Mouse (Mus musculus) heart, embryonic 16.5 days (tissue): ENCODE measurements around the gene Icam4. TPM values are rescaled to one million over a fixed set of nuclear protein-coding genes. Genes with fewer than 3 reads are reported as not detected.
A peak's percentile ranks its signal among the peaks of the same experiment; 100 is the strongest.

ENCODE experiments used
- ATAC-seq: fragments of 200-750 bp; cut with Nextera tagmentation; replicated peaks from 2 replicates; pipeline ENCODE4 v1.8.0; 2017; ENCODE audit warnings: moderate number of reproducible peaks; ENCODE audit not compliant: insufficient read depth, low FRiP score; ENCODE audit errors: extremely low read depth
- H3K27ac ChIP-seq: fragments of 300-500 bp; sonication (generic); 2 replicates; pipeline ENCODE4 v1.5.1; 2014; ENCODE audit warnings: mild to moderate bottlenecking, low read length, control low read depth, moderate library complexity
- H3K27me3 ChIP-seq: fragments of 300-500 bp; sonication (generic); 2 replicates; pipeline ENCODE4 v1.6.1; 2014; ENCODE audit warnings: low read length, mixed read lengths; ENCODE audit not compliant: control insufficient read depth, insufficient read depth
- H3K36me3 ChIP-seq: fragments of 300-500 bp; sonication (generic); 2 replicates; pipeline ENCODE4 v1.6.1; 2014; ENCODE audit not compliant: control insufficient read depth, insufficient read depth
- H3K4me1 ChIP-seq: fragments of 300-500 bp; sonication (generic); 2 replicates; pipeline ENCODE4 v1.6.1; 2014; ENCODE audit warnings: low read length, mixed read lengths; ENCODE audit not compliant: control insufficient read depth, insufficient read depth
- H3K4me2 ChIP-seq: fragments of 300-500 bp; sonication (generic); 2 replicates; pipeline ENCODE4 v1.6.1; 2014; ENCODE audit warnings: low read depth, mild to moderate bottlenecking, control low read depth, low read length
- H3K4me3 ChIP-seq: fragments of 300-500 bp; sonication (generic); 2 replicates; pipeline ENCODE4 v1.5.1; 2014; ENCODE audit warnings: mild to moderate bottlenecking, control low read depth, low read length
- H3K9ac ChIP-seq: fragments of 300-500 bp; sonication (generic); 2 replicates; pipeline ENCODE4 v1.6.1; 2014; ENCODE audit warnings: low read length, control low read depth
- H3K9me3 ChIP-seq: fragments of 300-500 bp; sonication (generic); replicated peaks from 2 replicates; pipeline ENCODE4 v1.6.1; 2016; ENCODE audit warnings: low read length; ENCODE audit not compliant: control insufficient read depth
- WGBS: fragments of 180-500 bp; shearing (Covaris S2); extraction: QIAGEN DNeasy Blood & Tissue Kit; methylation state at CpG from one replicate; pipeline ENCODE4 v1.1.7; 2014; 5-methylcytosine and 5-hydroxymethylcytosine counted together
- polyA plus RNA-seq: library from polyadenylated mRNA; unstranded; fragments of >200 nt; fragmentation: Nextera tagmentation; extraction: Ambion mirVana; gene quantifications from 2 replicates; pipeline ENCODE4 v1.2.1, GENCODE M21; 2015

The Icam4 gene
- polyA plus RNA-seq, 1 experiment from 2014 or later: 2.0 TPM

DNA sequence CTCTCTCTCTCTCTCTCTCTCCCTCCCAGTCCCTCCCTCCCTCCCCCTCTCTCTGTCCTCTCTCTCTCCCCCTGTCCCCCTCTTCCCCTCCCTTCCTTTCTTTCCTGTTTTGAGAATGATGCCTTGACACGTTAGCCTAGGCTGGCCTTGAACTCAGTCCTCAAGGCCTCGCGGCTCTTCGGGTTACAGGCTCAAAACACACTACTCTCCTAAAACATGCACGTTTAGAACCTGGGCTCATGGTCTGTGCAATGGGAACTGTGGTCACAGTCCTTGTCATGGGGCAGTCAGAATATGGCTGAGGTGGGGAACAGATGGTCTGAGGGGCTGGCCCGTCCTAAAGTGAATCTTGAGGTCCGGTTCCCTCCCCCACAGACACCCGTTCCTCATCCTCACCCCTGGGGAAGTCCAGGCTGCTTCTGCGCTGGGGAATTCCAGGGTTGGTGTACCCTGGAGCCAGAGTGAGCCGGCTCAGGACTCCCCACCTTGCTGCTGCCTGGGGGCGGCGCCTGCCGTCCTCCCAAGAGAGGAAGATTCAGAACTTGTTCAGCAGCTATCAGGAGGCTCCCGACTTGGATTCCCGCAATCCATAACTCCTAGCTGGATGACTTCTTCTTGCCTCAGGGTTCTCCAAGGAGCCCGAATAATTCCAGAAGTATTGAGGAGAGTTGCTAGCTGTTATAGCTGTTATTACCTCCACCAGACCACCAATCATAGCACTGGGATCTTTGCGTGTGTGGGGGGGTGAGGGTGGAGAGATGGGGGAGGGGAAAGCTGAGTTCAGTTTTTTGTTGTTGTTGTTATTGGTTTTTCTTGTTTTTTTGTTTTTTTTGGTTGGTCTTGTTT, 12.6 kb upstream of the Icam4 start:
- 7% methylated on average over 17 of the region's 17 CpGs for WGBS
- H3K4me1 ChIP-seq: peaks cover 13% of the 10 kb centered on the region
- peaks cover 21% of the 10 kb centered on the region for H3K27me3 ChIP-seq
- no peak for ATAC-seq
- H3K4me3 ChIP-seq: peak overlapping the region; percentile 51
- peak overlapping the region; percentile 72 for H3K4me2 ChIP-seq
- H3K36me3 ChIP-seq: no peaks in the 10 kb centered on the region
- no peaks in the 10 kb centered on the region for H3K9me3 ChIP-seq
- no peak overlapping the region for H3K27ac ChIP-seq
- peak overlapping the region; percentile 53 for H3K9ac ChIP-seq

DNA sequence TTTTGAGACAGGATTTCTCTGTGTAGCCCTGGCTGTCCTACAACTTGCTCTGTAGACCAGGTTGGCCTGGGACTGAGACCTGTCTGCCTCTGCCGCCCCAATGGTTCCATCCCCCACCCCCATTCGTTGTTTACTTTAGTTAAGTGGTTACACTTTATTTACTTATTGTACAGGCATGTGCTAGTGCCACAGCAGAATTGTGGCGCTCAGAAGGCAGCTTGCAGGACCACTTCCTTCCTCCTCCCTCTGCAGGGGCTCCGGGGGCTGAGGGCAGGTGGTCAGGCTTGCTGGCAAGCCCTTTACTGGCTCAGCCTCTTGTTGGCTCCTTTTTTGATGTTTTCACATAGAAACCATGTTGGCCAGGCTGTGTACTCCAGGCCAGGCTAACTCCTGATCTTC, 12.0 kb upstream of the Icam4 start:
- Histone ChIP-seq H3K4me1 (peaks cover 13% of the 10 kb centered on the region), H3K9ac (no peak overlapping the region), H3K36me3 (no peaks in the 10 kb centered on the region), H3K4me2 (peak overlapping the region; percentile 72), H3K4me3 (peak overlapping the region; percentile 51), H3K9me3 (no peaks in the 10 kb centered on the region), H3K27me3 (peaks cover 21% of the 10 kb centered on the region), H3K27ac (no peak overlapping the region)
- 36% methylated on average over 4 of the region's 4 CpGs for WGBS
- ATAC-seq: no peak

DNA sequence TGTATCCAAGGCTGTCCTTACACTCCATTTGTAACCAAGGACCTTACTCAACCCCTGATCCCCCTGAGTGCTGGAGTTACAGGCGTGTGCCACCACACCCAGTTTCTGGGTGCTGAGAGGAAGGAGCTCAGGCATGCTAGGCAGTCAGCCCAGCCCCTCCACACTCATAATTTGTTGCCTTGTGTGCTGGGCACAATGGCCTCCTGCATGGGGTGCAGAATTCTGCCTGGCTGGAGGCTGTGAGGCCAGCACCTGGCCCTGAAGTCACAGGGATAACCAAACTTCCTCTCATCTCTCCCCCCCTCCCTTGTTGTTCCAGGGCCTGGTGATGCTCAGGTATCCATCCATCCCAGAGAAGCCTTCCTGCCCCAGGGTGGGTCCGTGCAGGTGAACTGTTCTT, 10.6 kb upstream of the Icam4 start:
- WGBS: 68% methylated on average over 2 of the region's 2 CpGs
- Histone ChIP-seq H3K27me3 (peaks cover 21% of the 10 kb centered on the region), H3K27ac (no peak overlapping the region), H3K4me1 (peaks cover 13% of the 10 kb centered on the region), H3K4me2 (no peak overlapping the region), H3K4me3 (no peak overlapping the region), H3K9ac (no peak overlapping the region), H3K36me3 (no peaks in the 10 kb centered on the region), H3K9me3 (no peaks in the 10 kb centered on the region)
- no peak for ATAC-seq

DNA sequence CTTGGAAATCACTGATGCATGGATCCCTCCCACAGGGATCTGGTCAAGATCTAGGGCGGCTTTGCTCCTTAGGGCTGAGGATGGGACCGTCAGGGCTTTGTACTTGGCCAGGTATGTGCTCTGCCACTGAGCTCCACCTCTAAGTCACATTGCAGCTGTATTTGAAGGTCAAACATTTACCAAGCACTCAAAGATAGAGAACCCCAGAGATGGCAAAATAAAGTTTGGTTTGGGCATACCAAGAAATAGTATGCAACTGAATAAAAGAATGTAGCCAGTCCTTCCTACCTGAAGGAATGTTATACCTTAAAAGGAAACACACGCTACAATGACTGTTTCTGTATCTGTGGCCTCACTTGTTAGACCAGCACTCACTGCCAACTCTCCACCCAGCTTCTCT, 7.8 kb upstream of the Icam4 start:
- Histone ChIP-seq H3K27ac (no peak overlapping the region), H3K4me1 (no peaks in the 10 kb centered on the region), H3K4me3 (no peak overlapping the region), H3K4me2 (no peak overlapping the region), H3K36me3 (no peaks in the 10 kb centered on the region), H3K27me3 (peaks cover 11% of the 10 kb centered on the region), H3K9me3 (no peaks in the 10 kb centered on the region), H3K9ac (no peak overlapping the region)
- WGBS: 79% methylated on average over 3 of the region's 3 CpGs
- ATAC-seq: no peak

DNA sequence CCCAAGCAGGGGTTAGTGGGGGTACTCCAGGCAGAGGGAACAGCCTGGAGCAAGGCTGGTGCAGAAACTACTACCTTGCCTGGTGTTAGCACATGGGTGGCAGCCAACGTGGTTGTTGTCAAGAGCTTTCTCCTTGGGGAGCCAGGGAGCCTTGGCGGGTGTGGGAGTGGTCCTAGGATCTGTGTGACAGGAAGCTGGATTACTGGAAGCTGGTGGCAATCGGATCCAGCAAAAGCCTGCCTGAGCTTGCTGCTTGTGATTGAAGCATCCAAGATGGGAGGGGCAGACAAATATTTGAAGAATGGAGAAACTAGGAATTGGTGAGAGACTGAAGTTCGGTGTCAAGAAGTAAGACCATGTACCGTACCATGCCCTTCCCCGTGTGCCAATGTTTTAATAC, 6.9 kb upstream of the Icam4 start:
- ATAC-seq: no peak
- Histone ChIP-seq H3K4me2 (no peak overlapping the region), H3K4me3 (no peak overlapping the region), H3K9ac (no peak overlapping the region), H3K27ac (no peak overlapping the region), H3K9me3 (no peaks in the 10 kb centered on the region), H3K27me3 (peaks cover 4% of the 10 kb centered on the region), H3K4me1 (no peaks in the 10 kb centered on the region), H3K36me3 (no peaks in the 10 kb centered on the region)
- 52% methylated on average over 6 of the region's 6 CpGs for WGBS

DNA sequence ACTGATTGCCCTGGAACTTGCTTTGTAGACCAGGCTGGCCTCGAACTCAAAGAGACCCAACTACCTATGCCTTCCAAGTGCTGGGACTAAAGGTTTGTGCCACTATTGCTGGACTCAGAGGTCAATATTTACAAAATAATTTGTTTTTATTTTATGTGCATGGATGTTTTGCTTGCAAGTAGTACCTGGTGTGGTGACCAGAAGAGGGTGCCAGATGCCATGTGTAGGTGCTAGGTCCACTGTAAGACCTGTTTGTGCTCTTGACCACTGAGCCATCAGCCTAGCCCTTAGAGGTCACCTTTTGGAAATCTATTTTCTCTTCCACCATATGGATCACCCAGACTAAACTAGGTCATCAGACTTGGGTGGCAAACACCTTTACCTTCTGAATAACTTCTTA, 6.4 kb upstream of the Icam4 start:
- 83% methylated on average over 1 of the region's 1 CpGs for WGBS
- no peak for ATAC-seq
- Histone ChIP-seq H3K9ac (no peak overlapping the region), H3K4me1 (no peaks in the 10 kb centered on the region), H3K27ac (no peak overlapping the region), H3K9me3 (no peaks in the 10 kb centered on the region), H3K4me3 (no peak overlapping the region), H3K36me3 (no peaks in the 10 kb centered on the region), H3K4me2 (no peak overlapping the region), H3K27me3 (no peaks in the 10 kb centered on the region)

DNA sequence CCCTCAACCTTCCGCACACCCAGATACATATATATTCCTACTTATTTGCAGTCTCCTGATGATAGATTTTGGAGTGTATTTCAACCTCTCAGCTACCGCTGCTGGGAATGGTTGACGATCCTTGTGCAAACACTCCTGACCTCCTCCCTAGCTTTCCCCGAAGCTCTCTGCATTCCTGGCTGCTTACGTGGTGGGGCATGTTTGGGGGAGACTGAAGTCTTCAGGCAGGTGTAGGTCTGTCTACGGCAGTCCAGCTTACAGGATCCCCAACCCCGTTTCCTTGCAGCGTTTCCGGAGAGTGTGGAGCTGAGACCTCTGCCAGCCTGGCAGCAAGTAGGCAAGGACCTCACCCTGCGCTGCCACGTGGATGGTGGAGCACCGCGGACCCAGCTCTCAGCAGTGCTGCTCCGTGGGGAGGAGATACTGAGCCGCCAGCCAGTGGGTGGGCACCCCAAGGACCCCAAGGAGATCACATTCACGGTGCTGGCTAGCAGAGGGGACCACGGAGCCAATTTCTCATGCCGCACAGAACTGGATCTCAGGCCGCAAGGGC, 3.8 kb upstream of the Icam4 start:
- ATAC-seq: no peak
- no peaks in the 10 kb centered on the region for H3K36me3 ChIP-seq
- WGBS: 64% methylated on average over 19 of the region's 19 CpGs
- no peak overlapping the region for H3K27ac ChIP-seq
- no peak overlapping the region for H3K4me3 ChIP-seq
- H3K9ac ChIP-seq: no peak overlapping the region
- no peaks in the 10 kb centered on the region for H3K9me3 ChIP-seq
- no peaks in the 10 kb centered on the region; the same call in 1 of the 2 replicates for H3K27me3 ChIP-seq
- H3K4me2 ChIP-seq: no peak overlapping the region
- H3K4me1 ChIP-seq: peaks cover 14% of the 10 kb centered on the region

DNA sequence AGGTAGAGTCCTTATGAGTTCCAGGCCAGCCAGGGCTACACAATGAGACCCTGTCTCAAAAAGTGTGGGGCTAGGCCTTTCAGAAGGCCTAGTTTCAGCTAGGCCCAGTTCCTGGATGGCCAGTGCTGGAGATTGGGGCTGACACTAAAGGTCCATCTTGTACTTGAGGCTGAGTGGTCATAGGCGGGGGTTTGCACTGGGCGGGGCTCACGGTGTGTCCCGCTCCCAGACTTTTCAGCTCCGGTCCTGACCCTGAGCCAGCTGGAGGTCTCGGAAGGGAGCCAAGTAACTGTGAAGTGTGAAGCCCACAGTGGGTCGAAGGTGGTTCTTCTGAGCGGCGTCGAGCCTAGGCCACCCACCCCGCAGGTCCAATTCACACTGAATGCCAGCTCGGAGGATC, 2.3 kb upstream of the Icam4 start:
- H3K27ac ChIP-seq: no peak overlapping the region

DNA sequence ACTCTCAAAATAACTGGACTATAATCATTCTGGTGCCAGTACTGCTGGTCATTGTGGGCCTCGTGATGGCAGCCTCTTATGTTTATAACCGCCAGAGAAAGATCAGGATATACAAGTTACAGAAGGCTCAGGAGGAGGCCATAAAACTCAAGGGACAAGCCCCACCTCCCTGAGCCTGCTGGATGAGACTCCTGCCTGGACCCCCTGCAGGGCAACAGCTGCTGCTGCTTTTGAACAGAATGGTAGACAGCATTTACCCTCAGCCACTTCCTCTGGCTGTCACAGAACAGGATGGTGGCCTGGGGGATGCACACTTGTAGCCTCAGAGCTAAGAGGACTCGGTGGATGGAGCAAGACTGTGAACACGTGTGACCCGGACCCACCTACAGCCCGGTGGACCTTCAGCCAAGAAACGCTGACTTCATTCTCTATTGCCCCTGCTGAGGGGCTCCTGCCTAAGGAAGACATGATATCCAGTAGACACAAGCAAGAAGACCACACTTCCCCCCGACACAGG, 1.3 kb upstream of the Icam4 start:
- H3K4me3 ChIP-seq: no peak overlapping the region
- H3K36me3 ChIP-seq: no peaks in the 10 kb centered on the region
- H3K27me3 ChIP-seq: peaks cover 13% of the 10 kb centered on the region
- H3K27ac ChIP-seq: no peak overlapping the region
- ATAC-seq: no peak
- H3K9ac ChIP-seq: no peak overlapping the region
- H3K9me3 ChIP-seq: no peaks in the 10 kb centered on the region
- 66% methylated on average over 8 of the region's 8 CpGs for WGBS
- H3K4me2 ChIP-seq: no peak overlapping the region
- peaks cover 33% of the 10 kb centered on the region for H3K4me1 ChIP-seq

More for the DNA sequence above, 2.3 kb upstream of the Icam4 start:
- H3K4me3 ChIP-seq: no peak overlapping the region
- H3K4me2 ChIP-seq: no peak overlapping the region
- no peak for ATAC-seq
- H3K9me3 ChIP-seq: no peaks in the 10 kb centered on the region
- H3K27me3 ChIP-seq: peaks cover 3% of the 10 kb centered on the region
- 79% methylated on average over 12 of the region's 12 CpGs for WGBS
- peaks cover 23% of the 10 kb centered on the region for H3K4me1 ChIP-seq
- H3K36me3 ChIP-seq: no peaks in the 10 kb centered on the region
- H3K9ac ChIP-seq: no peak overlapping the region
